Mouse (Mus musculus) embryonic facial prominence, embryonic 11.5 days (tissue): ENCODE data around the gene Nodal. TPM values are rescaled to one million over a fixed set of nuclear protein-coding genes. Genes with fewer than 3 reads are reported as not detected.

Experiments
- ATAC-seq: fragments of 200-750 bp; cut with Nextera tagmentation; replicated peaks from 2 replicates; pipeline ENCODE4 v1.8.0; 2017; ENCODE audit warnings: low read depth; ENCODE audit not compliant: insufficient number of reproducible peaks, low FRiP score, low TSS enrichment
- DNase-seq: peaks from one replicate; pipeline ENCODE4 v3.0.0-alpha.2; 2015; ENCODE audit warnings: low spot score
- H3K27ac ChIP-seq: fragments of 300-500 bp; sonication (generic); replicated peaks from 2 replicates; pipeline ENCODE4 v1.5.1; 2014; ENCODE audit warnings: mild to moderate bottlenecking, low read depth, low read length, control low read depth
- H3K27me3 ChIP-seq: fragments of 300-500 bp; sonication (generic); 2 replicates; pipeline ENCODE4 v1.6.1; 2014; ENCODE audit warnings: mild to moderate bottlenecking, low read length, moderate library complexity, mixed read lengths; ENCODE audit not compliant: control insufficient read depth, insufficient read depth
- H3K36me3 ChIP-seq: fragments of 300-500 bp; sonication (generic); replicated peaks from 2 replicates; pipeline ENCODE4 v1.6.1; 2014; ENCODE audit warnings: low read depth, mild to moderate bottlenecking, low read length, moderate library complexity, mixed read lengths; ENCODE audit not compliant: control insufficient read depth, insufficient read depth
- H3K4me1 ChIP-seq: fragments of 300-500 bp; sonication (generic); 2 replicates; pipeline ENCODE4 v1.6.1; 2014; ENCODE audit warnings: low read length, mixed read lengths; ENCODE audit not compliant: control insufficient read depth, insufficient read depth
- H3K4me2 ChIP-seq: fragments of 300-500 bp; sonication (generic); 2 replicates; pipeline ENCODE4 v1.6.1; 2014; ENCODE audit warnings: low read depth, mild to moderate bottlenecking, control low read depth, low read length, moderate library complexity
- H3K4me3 ChIP-seq: fragments of 300-500 bp; sonication (generic); 2 replicates; pipeline ENCODE4 v1.5.1; 2014; ENCODE audit warnings: low read depth, low read length, control low read depth
- H3K9ac ChIP-seq: fragments of 300-500 bp; sonication (generic); replicated peaks from 2 replicates; pipeline ENCODE4 v1.6.1; 2014; ENCODE audit warnings: mild to moderate bottlenecking, control low read depth, low read length
- H3K9me3 ChIP-seq: fragments of 300-500 bp; sonication (generic); replicated peaks from 2 replicates; pipeline ENCODE4 v1.6.1; 2016; ENCODE audit warnings: mild to moderate bottlenecking, low read length, inconsistent platforms, mixed read lengths; ENCODE audit not compliant: control insufficient read depth
- WGBS: fragments of 180-500 bp; shearing (Covaris S2); extraction: QIAGEN DNeasy Blood & Tissue Kit; methylation state at CpG from one replicate; pipeline ENCODE4 v1.1.7; 2014; 5-methylcytosine and 5-hydroxymethylcytosine counted together
- polyA plus RNA-seq: library from polyadenylated mRNA; unstranded; fragments of >200 nt; fragmentation: Nextera tagmentation; extraction: Ambion mirVana; gene quantifications from 2 replicates; pipeline ENCODE4 v1.2.1, GENCODE M21; 2014

Gene Nodal
- polyA plus RNA-seq, 1 experiment from 2014 or later: 0.20 TPM

DNA sequence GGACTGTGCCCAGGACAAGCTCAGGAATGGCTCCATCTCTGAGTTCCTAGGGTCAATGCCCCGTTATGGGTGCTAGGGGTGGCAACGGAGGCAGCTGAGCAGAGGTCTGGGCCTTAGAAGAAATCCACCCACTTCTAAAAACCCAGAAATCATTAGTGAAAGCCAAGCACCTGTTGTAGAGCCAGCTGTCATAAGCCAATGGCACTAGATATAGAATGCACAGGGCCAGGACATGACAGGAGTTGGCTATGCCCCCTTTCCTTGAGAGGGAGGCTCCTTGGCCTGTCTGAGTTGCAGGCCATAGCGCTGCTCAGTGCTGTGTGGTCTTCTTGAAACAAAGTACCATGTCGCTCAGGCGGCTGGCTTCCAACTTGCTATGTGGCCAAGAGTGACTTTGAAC lies 17.4 kb upstream of the Nodal start:
- H3K4me1 ChIP-seq: no peaks in the 10 kb centered on the region
- ATAC-seq (no peak), DNase-seq (no peak)
- H3K9me3 ChIP-seq: no peaks in the 10 kb centered on the region
- H3K27ac ChIP-seq: no peak overlapping the region
- H3K9ac ChIP-seq: no peak overlapping the region
- peaks cover under 1% of the 10 kb centered on the region; the same call in 1 of the 2 replicates for H3K27me3 ChIP-seq
- no peaks in the 10 kb centered on the region for H3K36me3 ChIP-seq
- H3K4me2 ChIP-seq: no peak overlapping the region
- WGBS: 84% methylated on average over 5 of the region's 5 CpGs
- no peak overlapping the region for H3K4me3 ChIP-seq

DNA sequence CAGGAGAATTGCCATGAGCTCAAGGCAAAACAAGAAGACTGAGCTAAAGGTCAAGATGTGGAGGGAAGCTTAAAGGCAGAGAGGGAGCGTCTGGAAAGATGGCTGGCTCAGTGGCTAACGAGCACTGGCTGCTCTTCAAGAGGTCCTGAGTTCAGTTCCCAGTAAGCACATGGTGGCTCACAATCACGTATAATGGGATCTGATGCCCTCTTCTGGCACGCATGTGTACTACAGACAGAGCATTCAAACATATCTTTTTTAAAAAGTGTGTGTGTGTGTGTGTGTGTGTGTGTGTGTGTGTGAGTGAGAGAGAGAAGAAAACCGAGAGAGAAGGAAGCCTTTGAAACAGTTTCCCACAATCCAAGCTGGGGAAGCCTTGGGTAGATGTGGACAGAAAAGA lies 15.3 kb upstream of the Nodal start:
- DNase-seq (no peak), ATAC-seq (no peak)
- Histone ChIP-seq H3K9me3 (no peaks in the 10 kb centered on the region), H3K36me3 (no peaks in the 10 kb centered on the region), H3K27ac (no peak overlapping the region), H3K9ac (no peak overlapping the region), H3K4me3 (no peak overlapping the region), H3K4me1 (no peaks in the 10 kb centered on the region), H3K27me3 (peaks cover 7% of the 10 kb centered on the region), H3K4me2 (no peak overlapping the region)
- 65% methylated on average over 5 of the region's 5 CpGs for WGBS

DNA sequence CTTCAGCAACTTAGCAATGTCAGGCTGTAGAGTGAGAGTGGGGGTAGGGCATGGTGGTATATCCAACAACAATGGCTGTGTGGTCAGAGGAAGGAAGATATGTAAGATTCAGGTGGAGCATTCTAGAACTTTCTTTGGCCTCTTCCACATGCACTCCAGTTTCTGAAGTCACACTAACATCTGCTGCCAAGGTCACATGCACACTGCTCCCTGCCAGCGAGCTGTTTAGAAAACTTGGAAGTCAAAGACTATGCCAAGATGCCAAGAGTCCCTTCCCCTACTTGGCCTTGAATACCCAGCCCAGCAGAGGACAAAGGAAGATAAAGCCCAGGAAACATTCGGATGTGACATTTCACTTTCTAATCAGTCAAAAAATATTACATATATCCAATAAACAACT lies 14.9 kb upstream of the Nodal start:
- Histone ChIP-seq H3K4me2 (no peak overlapping the region), H3K9me3 (no peaks in the 10 kb centered on the region), H3K36me3 (no peaks in the 10 kb centered on the region), H3K9ac (no peak overlapping the region), H3K4me1 (no peaks in the 10 kb centered on the region), H3K27ac (no peak overlapping the region), H3K4me3 (no peak overlapping the region), H3K27me3 (peaks cover 7% of the 10 kb centered on the region)
- DNase-seq: no peak
- ATAC-seq: no peak
- 86% methylated on average over 2 of the region's 2 CpGs for WGBS

DNA sequence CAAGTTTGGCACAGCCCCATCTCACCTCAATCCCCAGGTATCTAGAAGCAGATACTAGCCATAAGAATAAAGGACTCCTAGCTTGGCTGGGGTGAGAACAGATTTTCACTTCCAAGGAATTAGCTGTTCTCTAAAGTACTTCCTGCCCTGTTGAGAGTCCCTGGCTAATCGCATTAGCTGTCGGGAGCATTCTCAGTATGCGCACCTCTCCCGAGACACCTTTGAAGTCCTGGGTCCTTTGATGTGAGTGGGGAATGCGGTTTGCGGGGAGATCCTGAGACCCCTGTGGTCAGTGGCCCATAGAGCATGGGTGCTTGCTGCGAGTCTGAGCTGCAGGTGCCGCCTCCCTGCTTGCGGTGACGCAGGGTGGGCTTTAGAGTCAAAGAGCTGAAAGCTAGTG lies 11.8 kb upstream of the Nodal start:
- ATAC-seq (no peak), DNase-seq (no peak)
- Histone ChIP-seq H3K9me3 (no peaks in the 10 kb centered on the region), H3K4me3 (no peak overlapping the region), H3K4me1 (no peaks in the 10 kb centered on the region), H3K27ac (no peak overlapping the region), H3K4me2 (no peak overlapping the region), H3K9ac (no peak overlapping the region), H3K27me3 (peaks cover 7% of the 10 kb centered on the region), H3K36me3 (no peaks in the 10 kb centered on the region)
- 13% methylated on average over 10 of the region's 10 CpGs for WGBS

DNA sequence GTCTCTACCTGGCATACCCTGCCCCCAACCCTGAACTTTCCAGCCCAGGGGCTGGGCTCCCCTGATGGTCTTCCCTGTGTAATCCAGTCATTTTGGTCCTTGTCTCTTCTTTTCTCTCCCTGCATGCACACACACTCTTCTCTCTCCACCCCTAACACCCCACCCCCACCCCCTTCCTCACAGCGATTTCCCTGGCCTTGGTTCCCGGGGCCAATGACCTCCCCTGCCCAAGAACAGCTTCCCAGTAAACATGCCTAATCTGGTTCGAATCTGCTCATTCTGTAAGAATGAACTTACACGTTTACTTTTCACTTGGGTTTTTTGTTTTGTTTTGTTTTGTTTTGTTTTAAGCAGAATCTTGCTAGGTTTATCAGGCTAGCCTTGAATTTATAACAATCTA lies 8.0 kb upstream of the Nodal start:
- H3K36me3 ChIP-seq: no peaks in the 10 kb centered on the region
- no peaks in the 10 kb centered on the region for H3K4me1 ChIP-seq
- no peaks in the 10 kb centered on the region for H3K9me3 ChIP-seq
- peaks cover 7% of the 10 kb centered on the region for H3K27me3 ChIP-seq
- H3K9ac ChIP-seq: no peak overlapping the region
- DNase-seq (no peak), ATAC-seq (no peak)
- 5% methylated on average over 4 of the region's 4 CpGs for WGBS
- no peak overlapping the region for H3K27ac ChIP-seq
- no peak overlapping the region for H3K4me3 ChIP-seq
- no peak overlapping the region for H3K4me2 ChIP-seq

DNA sequence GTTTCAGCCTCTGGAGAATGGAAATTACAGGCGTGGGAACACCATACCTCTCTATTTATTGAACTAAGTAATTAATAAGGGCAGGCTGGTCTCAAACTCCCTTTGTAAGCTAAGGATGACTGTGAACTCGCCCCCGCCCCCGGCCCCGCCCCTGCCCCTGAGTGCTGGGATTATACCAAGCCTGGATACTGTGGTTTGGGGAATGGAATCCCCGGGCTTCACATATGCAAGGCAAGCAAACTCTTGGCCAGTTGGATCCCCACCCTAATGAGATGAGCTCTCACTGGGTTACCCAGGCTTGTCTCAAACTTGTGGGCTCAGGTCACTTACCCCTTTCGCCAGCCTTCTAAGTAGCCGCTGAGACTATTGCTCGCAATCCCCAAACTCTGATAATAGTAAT lies 7.6 kb upstream of the Nodal start:
- no peak overlapping the region for H3K4me2 ChIP-seq
- no peaks in the 10 kb centered on the region for H3K4me1 ChIP-seq
- no peaks in the 10 kb centered on the region for H3K36me3 ChIP-seq
- H3K9ac ChIP-seq: no peak overlapping the region
- no peak overlapping the region for H3K27ac ChIP-seq
- H3K4me3 ChIP-seq: no peak overlapping the region
- H3K27me3 ChIP-seq: peaks cover 7% of the 10 kb centered on the region
- 31% methylated on average over 9 of the region's 9 CpGs for WGBS
- DNase-seq: no peak
- no peak for ATAC-seq
- no peaks in the 10 kb centered on the region for H3K9me3 ChIP-seq

DNA sequence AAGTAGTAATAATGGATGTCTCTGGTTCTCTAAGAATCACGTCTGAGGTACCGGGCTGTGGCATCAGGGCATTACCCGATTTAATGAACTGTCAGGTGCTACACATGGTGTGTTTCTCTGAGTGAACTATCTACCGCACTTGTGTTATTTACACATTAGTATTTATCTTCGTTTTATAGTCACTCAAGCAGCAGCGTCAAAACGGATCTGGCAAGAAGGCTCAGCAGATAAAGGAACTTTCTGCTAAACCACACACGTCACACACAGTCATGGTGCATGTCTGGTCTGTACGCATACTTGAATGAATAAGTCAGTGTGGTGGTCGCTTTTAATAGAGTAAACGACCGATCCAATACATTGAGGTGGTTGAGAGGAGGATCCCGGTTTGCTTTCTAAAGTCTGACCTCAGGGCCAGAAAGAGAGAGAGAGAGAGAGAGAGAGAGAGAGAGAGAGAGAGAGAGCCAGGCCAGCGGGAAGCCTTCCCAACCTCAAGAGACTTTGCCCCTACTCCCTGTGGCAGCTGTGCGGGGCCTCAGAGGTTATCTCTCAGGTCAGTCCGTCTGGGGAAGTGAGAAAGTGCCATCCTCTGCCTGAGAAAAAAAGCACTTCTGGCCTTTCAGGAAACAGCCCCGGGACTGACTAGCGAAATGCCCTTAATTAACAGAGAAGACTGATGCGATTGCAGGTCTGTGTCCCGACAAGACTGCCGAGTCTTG lies 4.7 kb upstream of the Nodal start:
- no peaks in the 10 kb centered on the region for H3K36me3 ChIP-seq
- WGBS: 49% methylated on average over 21 of the region's 21 CpGs

DNA sequence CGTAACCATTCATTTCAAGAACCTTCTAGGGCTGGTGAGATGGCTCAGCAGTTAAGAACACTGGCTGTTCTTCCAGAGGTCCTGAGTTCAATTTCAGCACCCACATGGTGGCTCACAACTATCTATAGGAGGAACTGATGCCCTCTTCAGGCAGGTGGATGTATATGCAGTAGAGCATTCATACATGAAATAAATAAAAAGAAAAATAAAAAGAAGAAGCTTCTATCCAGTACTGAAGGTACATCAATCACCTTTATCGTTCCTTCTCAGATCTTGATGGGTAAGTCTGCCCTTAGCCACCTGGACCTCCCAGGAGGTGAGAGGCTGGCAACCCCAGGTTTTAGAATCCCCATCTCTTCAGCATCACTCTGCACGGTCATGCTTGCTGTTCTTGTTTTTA lies 2.5 kb upstream of the Nodal start:
- H3K4me2 ChIP-seq: no peak overlapping the region
- no peak for DNase-seq
- no peaks in the 10 kb centered on the region for H3K36me3 ChIP-seq
- no peak overlapping the region for H3K4me3 ChIP-seq
- no peak overlapping the region for H3K9ac ChIP-seq
- no peaks in the 10 kb centered on the region for H3K9me3 ChIP-seq
- no peak for ATAC-seq
- no peak overlapping the region for H3K27ac ChIP-seq
- peaks cover 38% of the 10 kb centered on the region for H3K27me3 ChIP-seq
- 66% methylated on average over 3 of the region's 3 CpGs for WGBS
- H3K4me1 ChIP-seq: peaks cover 5% of the 10 kb centered on the region; the same call in 1 of the 2 replicates

More for the DNA sequence above, 4.7 kb upstream of the Nodal start:
- no peak for DNase-seq
- no peaks in the 10 kb centered on the region for H3K9me3 ChIP-seq
- H3K4me3 ChIP-seq: no peak overlapping the region
- no peak overlapping the region for H3K27ac ChIP-seq
- no peak for ATAC-seq
- H3K27me3 ChIP-seq: peaks cover 19% of the 10 kb centered on the region
- no peak overlapping the region for H3K9ac ChIP-seq
- peaks cover 1% of the 10 kb centered on the region; the same call in 1 of the 2 replicates for H3K4me1 ChIP-seq
- H3K4me2 ChIP-seq: no peak overlapping the region
